Mouse (Mus musculus) embryonic facial prominence, embryonic 14.5 days (tissue): ENCODE measurements around the gene Anxa3. TPM values are rescaled to one million over a fixed set of nuclear protein-coding genes. Genes with fewer than 3 reads are reported as not detected.

ENCODE experiments used
- ATAC-seq: fragments of 200-750 bp; cut with Nextera tagmentation; 2 replicates; pipeline ENCODE4 v1.8.0; 2017; ENCODE audit warnings: low read depth, moderate number of reproducible peaks, moderate TSS enrichment
- DNase-seq: peaks from one replicate; pipeline ENCODE4 v3.0.0-alpha.2; 2015; ENCODE audit warnings: low spot score
- H3K27ac ChIP-seq: fragments of 300-500 bp; sonication (generic); replicated peaks from 2 replicates; pipeline ENCODE4 v1.5.1; 2014; ENCODE audit warnings: low read depth, mild to moderate bottlenecking, low read length, moderate library complexity
- H3K27me3 ChIP-seq: fragments of 300-500 bp; sonication (generic); replicated peaks from 2 replicates; pipeline ENCODE4 v1.6.1; 2014; ENCODE audit warnings: low read length; ENCODE audit not compliant: control insufficient read depth, insufficient read depth
- H3K36me3 ChIP-seq: fragments of 300-500 bp; sonication (generic); 2 replicates; pipeline ENCODE4 v1.6.1; 2014; ENCODE audit warnings: low read length, mixed read lengths; ENCODE audit not compliant: control insufficient read depth, insufficient read depth
- H3K4me1 ChIP-seq: fragments of 300-500 bp; sonication (generic); 2 replicates; pipeline ENCODE4 v1.6.1; 2014; ENCODE audit warnings: antibody characterized with exemption, low read length; ENCODE audit not compliant: control insufficient read depth, insufficient read depth
- H3K4me2 ChIP-seq: fragments of 300-500 bp; sonication (generic); 2 replicates; pipeline ENCODE4 v1.6.1; 2014; ENCODE audit warnings: low read depth, mild to moderate bottlenecking, low read length, moderate library complexity, mixed read lengths
- H3K4me3 ChIP-seq: fragments of 300-500 bp; sonication (generic); 2 replicates; pipeline ENCODE4 v1.5.1; 2014; ENCODE audit warnings: low read depth, mild to moderate bottlenecking, low read length
- H3K9ac ChIP-seq: fragments of 300-500 bp; sonication (generic); 2 replicates; pipeline ENCODE4 v1.6.1; 2014; ENCODE audit warnings: low read depth, mild to moderate bottlenecking, low read length, moderate library complexity, mixed read lengths
- H3K9me3 ChIP-seq: fragments of 300-500 bp; sonication (generic); 2 replicates; pipeline ENCODE4 v1.6.1; 2016; ENCODE audit warnings: low read length; ENCODE audit not compliant: control insufficient read depth
- WGBS: fragments of 180-500 bp; shearing (Covaris S2); extraction: QIAGEN DNeasy Blood & Tissue Kit; methylation state at CpG from one replicate; pipeline ENCODE4 v1.1.7; 2014; 5-methylcytosine and 5-hydroxymethylcytosine counted together
- polyA plus RNA-seq: library from polyadenylated mRNA; unstranded; fragments of >200 nt; fragmentation: Nextera tagmentation; extraction: Ambion mirVana; gene quantifications from 2 replicates; pipeline ENCODE4 v1.2.1, GENCODE M21; 2014

Gene Anxa3
- polyA plus RNA-seq, 1 experiment from 2014 or later: 50.0 TPM

- H3K9ac ChIP-seq: no peak overlapping the region
- H3K36me3 ChIP-seq: no peaks in the 10 kb centered on the region
- no peak overlapping the region for H3K4me3 ChIP-seq
- H3K4me1 ChIP-seq: no peaks in the 10 kb centered on the region; the same call in 1 of the 2 replicates
- H3K4me2 ChIP-seq: no peak overlapping the region
- no peak overlapping the region for H3K27ac ChIP-seq
- no peak for ATAC-seq
- 47% methylated on average over 4 of the region's 4 CpGs for WGBS
- H3K27me3 ChIP-seq: no peaks in the 10 kb centered on the region
- H3K9me3 ChIP-seq: no peaks in the 10 kb centered on the region
- peak; percentile 43 for DNase-seq
These were observed 17.5 kb downstream of the Anxa3 start for GRCm38 (mm10) chr5:96810620-96811019.

DNA sequence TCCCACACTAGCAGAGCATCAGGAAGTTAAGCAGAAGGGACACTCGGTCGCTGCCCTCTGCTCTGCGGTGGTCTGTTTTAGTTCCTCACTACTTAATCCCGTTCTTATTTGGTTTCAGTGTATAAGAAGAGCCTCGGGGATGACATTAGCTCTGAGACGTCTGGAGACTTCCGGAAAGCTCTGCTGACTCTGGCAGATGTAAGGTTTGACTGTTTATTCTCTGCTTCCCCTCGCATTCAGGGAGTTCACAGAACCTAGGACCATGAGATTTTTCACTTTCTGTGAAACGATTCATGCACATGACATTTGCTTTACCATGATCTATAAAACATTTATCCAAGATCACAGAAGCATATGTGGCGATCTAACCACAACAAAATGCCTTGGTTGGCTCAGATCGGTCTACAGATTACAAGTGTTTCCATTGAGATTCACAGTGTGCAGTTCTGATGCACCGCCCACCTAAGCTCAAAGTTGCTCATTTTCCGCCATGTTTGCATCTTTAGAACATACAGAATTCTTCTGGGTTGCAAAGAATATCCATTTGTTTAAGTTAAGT is 31.7 kb downstream of the Anxa3 start:
- no peak overlapping the region for H3K9ac ChIP-seq
- no peaks in the 10 kb centered on the region for H3K4me1 ChIP-seq
- H3K9me3 ChIP-seq: no peaks in the 10 kb centered on the region
- no peaks in the 10 kb centered on the region for H3K27me3 ChIP-seq
- 75% methylated on average over 13 of the region's 13 CpGs for WGBS
- DNase-seq (no peak), ATAC-seq (no peak)
- H3K4me3 ChIP-seq: no peak overlapping the region
- H3K27ac ChIP-seq: no peak overlapping the region
- no peak overlapping the region for H3K4me2 ChIP-seq
- no peaks in the 10 kb centered on the region for H3K36me3 ChIP-seq

GRCm38 (mm10) chr5:96827176-96827575 is 34.0 kb downstream of the Anxa3 start:
- Histone ChIP-seq H3K4me3 (no peak overlapping the region), H3K9ac (no peak overlapping the region), H3K4me1 (no peaks in the 10 kb centered on the region), H3K27ac (no peak overlapping the region), H3K9me3 (no peaks in the 10 kb centered on the region), H3K36me3 (no peaks in the 10 kb centered on the region), H3K4me2 (no peak overlapping the region), H3K27me3 (no peaks in the 10 kb centered on the region)
- no peak for DNase-seq
- 50% methylated on average over 1 of the region's 1 CpGs for WGBS
- ATAC-seq: no peak

GRCm38 (mm10) chr5:96834338-96834737 is 41.2 kb downstream of the Anxa3 start:
- Histone ChIP-seq H3K4me3 (no peak overlapping the region), H3K27ac (no peak overlapping the region), H3K36me3 (no peaks in the 10 kb centered on the region), H3K9me3 (no peaks in the 10 kb centered on the region), H3K9ac (no peak overlapping the region), H3K4me2 (no peak overlapping the region), H3K27me3 (no peaks in the 10 kb centered on the region), H3K4me1 (no peaks in the 10 kb centered on the region)
- ATAC-seq (no peak), DNase-seq (peak; percentile 30)
- 52% methylated on average over 5 of the region's 5 CpGs for WGBS

- no peaks in the 10 kb centered on the region for H3K9me3 ChIP-seq
- H3K36me3 ChIP-seq: no peaks in the 10 kb centered on the region
- no peak overlapping the region for H3K9ac ChIP-seq
- H3K4me3 ChIP-seq: no peak overlapping the region
- H3K4me1 ChIP-seq: no peaks in the 10 kb centered on the region
- DNase-seq (no peak), ATAC-seq (no peak)
- no peak overlapping the region for H3K4me2 ChIP-seq
- no peaks in the 10 kb centered on the region for H3K27me3 ChIP-seq
- no peak overlapping the region for H3K27ac ChIP-seq
These were observed 54.8 kb downstream of the Anxa3 start for GRCm38 (mm10) chr5:96847986-96848385.

- ATAC-seq (no peak), DNase-seq (no peak)
- H3K27ac ChIP-seq: no peak overlapping the region
- H3K9me3 ChIP-seq: no peaks in the 10 kb centered on the region
- H3K9ac ChIP-seq: no peak overlapping the region
- no peak overlapping the region for H3K4me3 ChIP-seq
- no peaks in the 10 kb centered on the region for H3K36me3 ChIP-seq
- no peaks in the 10 kb centered on the region for H3K4me1 ChIP-seq
- no peaks in the 10 kb centered on the region for H3K27me3 ChIP-seq
- H3K4me2 ChIP-seq: no peak overlapping the region
- 39% methylated on average over 3 of the region's 3 CpGs for WGBS
These were observed 55.2 kb downstream of the Anxa3 start for GRCm38 (mm10) chr5:96848386-96848785.

DNA sequence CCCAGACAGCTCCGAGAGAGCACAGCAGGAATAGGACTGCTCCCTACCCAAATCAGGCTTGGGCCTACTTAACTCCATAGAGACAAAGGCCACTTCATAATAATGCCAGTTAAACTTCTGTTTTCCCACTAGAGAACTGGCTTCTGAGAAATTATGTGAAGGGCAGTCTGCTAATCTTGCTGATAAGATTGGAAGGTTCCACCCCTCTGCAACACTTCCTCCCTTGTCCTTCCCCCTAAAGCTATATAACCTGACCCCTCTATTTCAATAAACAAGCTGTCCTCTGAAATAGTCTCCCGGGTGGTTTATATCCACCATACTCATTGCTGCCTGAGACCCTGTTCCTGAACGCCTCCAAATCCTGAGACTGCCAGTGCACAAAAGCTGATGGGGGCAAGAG is 56.1 kb downstream of the Anxa3 start:
- DNase-seq (no peak), ATAC-seq (no peak)
- no peak overlapping the region for H3K4me3 ChIP-seq
- H3K9me3 ChIP-seq: no peaks in the 10 kb centered on the region
- H3K9ac ChIP-seq: no peak overlapping the region
- no peaks in the 10 kb centered on the region for H3K27me3 ChIP-seq
- H3K4me1 ChIP-seq: no peaks in the 10 kb centered on the region
- no peak overlapping the region for H3K4me2 ChIP-seq
- WGBS: 66% methylated on average over 3 of the region's 3 CpGs
- no peak overlapping the region for H3K27ac ChIP-seq
- H3K36me3 ChIP-seq: no peaks in the 10 kb centered on the region

- Histone ChIP-seq H3K36me3 (no peaks in the 10 kb centered on the region), H3K9ac (no peak overlapping the region), H3K9me3 (no peaks in the 10 kb centered on the region), H3K4me2 (no peak overlapping the region), H3K4me1 (no peaks in the 10 kb centered on the region), H3K4me3 (no peak overlapping the region), H3K27me3 (no peaks in the 10 kb centered on the region), H3K27ac (no peak overlapping the region)
- ATAC-seq: no peak
- WGBS: 65% methylated on average over 3 of the region's 3 CpGs
- no peak for DNase-seq
These were observed 60.3 kb downstream of the Anxa3 start for GRCm38 (mm10) chr5:96853451-96853850.

DNA sequence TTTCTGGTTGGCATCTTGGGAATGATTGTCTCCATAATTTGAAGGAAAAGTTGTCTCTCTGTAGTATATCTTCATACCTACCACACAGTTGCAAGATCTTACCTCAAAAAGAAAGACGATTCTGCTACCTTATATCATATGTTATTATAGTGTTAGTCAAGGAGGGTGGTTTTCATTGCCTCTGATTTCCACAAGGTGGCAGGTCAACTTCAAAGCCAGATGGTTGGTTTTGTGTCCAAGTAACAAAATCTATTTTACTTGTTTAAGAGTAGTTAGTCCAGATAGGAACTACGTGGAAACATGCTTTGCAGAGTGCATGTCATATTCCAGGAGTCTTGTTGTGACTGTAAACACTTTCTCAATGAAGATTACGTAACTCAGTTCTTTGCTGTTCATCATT is 61.2 kb downstream of the Anxa3 start:
- no peak for ATAC-seq
- H3K36me3 ChIP-seq: no peaks in the 10 kb centered on the region
- H3K27ac ChIP-seq: no peak overlapping the region
- no peaks in the 10 kb centered on the region for H3K27me3 ChIP-seq
- H3K9me3 ChIP-seq: no peaks in the 10 kb centered on the region
- peak; percentile 20 for DNase-seq
- no peak overlapping the region for H3K9ac ChIP-seq
- no peak overlapping the region for H3K4me3 ChIP-seq
- no peaks in the 10 kb centered on the region for H3K4me1 ChIP-seq
- 67% methylated on average over 3 of the region's 3 CpGs for WGBS
- no peak overlapping the region for H3K4me2 ChIP-seq
